Mouse (Mus musculus) intestine, postnatal 0 days (tissue): ENCODE measurements around the gene Serinc5. TPM values are rescaled to one million over a fixed set of nuclear protein-coding genes. Genes with fewer than 3 reads are reported as not detected.
A peak's percentile ranks its signal among the peaks of the same experiment; 100 is the strongest.

Experiments used
- ATAC-seq: fragments of 200-750 bp; cut with Nextera tagmentation; 2 replicates; pipeline ENCODE4 v1.8.0; 2017; ENCODE audit warnings: mild to moderate bottlenecking, moderate TSS enrichment, moderate library complexity
- H3K27ac ChIP-seq: fragments of 300-500 bp; sonication (generic); 2 replicates; pipeline ENCODE4 v1.5.1; 2014; ENCODE audit warnings: mild to moderate bottlenecking, low read depth, low read length, moderate library complexity
- H3K27me3 ChIP-seq: fragments of 300-500 bp; sonication (generic); replicated peaks from 2 replicates; pipeline ENCODE4 v1.6.1; 2014; ENCODE audit warnings: low read length, mixed read lengths; ENCODE audit not compliant: control insufficient read depth, insufficient read depth
- H3K36me3 ChIP-seq: fragments of 300-500 bp; sonication (generic); 2 replicates; pipeline ENCODE4 v1.6.1; 2014; ENCODE audit warnings: mild to moderate bottlenecking, moderate library complexity; ENCODE audit not compliant: control insufficient read depth, insufficient read depth
- H3K4me1 ChIP-seq: fragments of 300-500 bp; sonication (generic); replicated peaks from 2 replicates; pipeline ENCODE4 v1.6.1; 2014; ENCODE audit warnings: antibody characterized with exemption, low read length, mixed read lengths; ENCODE audit not compliant: control insufficient read depth, insufficient read depth
- H3K4me2 ChIP-seq: fragments of 300-500 bp; sonication (generic); replicated peaks from 2 replicates; pipeline ENCODE4 v1.6.1; 2014; ENCODE audit warnings: low read depth, mild to moderate bottlenecking, moderate library complexity
- H3K4me3 ChIP-seq: fragments of 300-500 bp; sonication (generic); 2 replicates; pipeline ENCODE4 v1.5.1; 2014; ENCODE audit warnings: low read depth, low read length
- H3K9ac ChIP-seq: fragments of 300-500 bp; sonication (generic); 2 replicates; pipeline ENCODE4 v1.6.1; 2014; ENCODE audit warnings: mild to moderate bottlenecking, low read depth, low read length
- H3K9me3 ChIP-seq: fragments of 300-500 bp; sonication (generic); 2 replicates; pipeline ENCODE4 v1.6.1; 2016; ENCODE audit warnings: mixed run types; ENCODE audit not compliant: control insufficient read depth
- CTCF ChIP-seq: sonication (generic); IDR thresholded peaks from 2 replicates; pipeline ENCODE4 v1.5.1; 2016; ENCODE audit warnings: low read depth, mild to moderate bottlenecking, control low read depth, antibody characterized with exemption, moderate library complexity
- WGBS: fragments of 180-500 bp; shearing (Covaris S2); extraction: QIAGEN DNeasy Blood & Tissue Kit; methylation state at CpG from one replicate; pipeline ENCODE4 v1.1.7; 2014; 5-methylcytosine and 5-hydroxymethylcytosine counted together
- polyA plus RNA-seq: library from polyadenylated mRNA; unstranded; fragments of >200 nt; fragmentation: Nextera tagmentation; extraction: Ambion mirVana; gene quantifications from 2 replicates; pipeline ENCODE4 v1.2.1, GENCODE M21; 2015

The Serinc5 gene
- polyA plus RNA-seq, 1 experiment from 2014 or later, result 10.8 TPM

DNA sequence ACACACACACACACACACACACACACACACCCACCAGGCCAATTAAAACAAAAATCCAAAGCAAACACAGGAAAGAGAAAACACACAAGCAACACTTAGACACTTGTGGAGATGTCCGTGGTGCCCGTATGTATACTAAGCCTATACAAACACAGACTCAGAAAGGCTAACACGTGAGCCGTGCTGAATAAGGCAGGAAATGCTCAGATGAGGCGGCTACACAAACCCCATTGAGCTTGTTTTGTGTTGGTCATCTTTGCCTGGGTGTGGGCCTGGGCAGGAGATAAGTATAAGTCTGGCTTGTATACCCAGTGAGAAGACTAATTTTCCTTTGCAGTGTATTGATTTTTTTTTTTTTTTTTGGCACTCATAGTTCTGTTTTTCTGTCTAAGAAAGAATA is 91.1 kb downstream of the Serinc5 start:
- no peak for TF ChIP-seq CTCF
- no peak overlapping the region for H3K9ac ChIP-seq
- ATAC-seq, result no peak
- no peaks in the 10 kb centered on the region for H3K27me3 ChIP-seq
- no peak overlapping the region for H3K27ac ChIP-seq
- H3K4me3 ChIP-seq, result no peak overlapping the region
- no peaks in the 10 kb centered on the region for H3K9me3 ChIP-seq
- no peak overlapping the region for H3K4me2 ChIP-seq
- 51% methylated on average over 5 of the region's 5 CpGs for WGBS
- no peaks in the 10 kb centered on the region for H3K4me1 ChIP-seq
- H3K36me3 ChIP-seq, result peaks cover 17% of the 10 kb centered on the region; the same call in 1 of the 2 replicates

DNA sequence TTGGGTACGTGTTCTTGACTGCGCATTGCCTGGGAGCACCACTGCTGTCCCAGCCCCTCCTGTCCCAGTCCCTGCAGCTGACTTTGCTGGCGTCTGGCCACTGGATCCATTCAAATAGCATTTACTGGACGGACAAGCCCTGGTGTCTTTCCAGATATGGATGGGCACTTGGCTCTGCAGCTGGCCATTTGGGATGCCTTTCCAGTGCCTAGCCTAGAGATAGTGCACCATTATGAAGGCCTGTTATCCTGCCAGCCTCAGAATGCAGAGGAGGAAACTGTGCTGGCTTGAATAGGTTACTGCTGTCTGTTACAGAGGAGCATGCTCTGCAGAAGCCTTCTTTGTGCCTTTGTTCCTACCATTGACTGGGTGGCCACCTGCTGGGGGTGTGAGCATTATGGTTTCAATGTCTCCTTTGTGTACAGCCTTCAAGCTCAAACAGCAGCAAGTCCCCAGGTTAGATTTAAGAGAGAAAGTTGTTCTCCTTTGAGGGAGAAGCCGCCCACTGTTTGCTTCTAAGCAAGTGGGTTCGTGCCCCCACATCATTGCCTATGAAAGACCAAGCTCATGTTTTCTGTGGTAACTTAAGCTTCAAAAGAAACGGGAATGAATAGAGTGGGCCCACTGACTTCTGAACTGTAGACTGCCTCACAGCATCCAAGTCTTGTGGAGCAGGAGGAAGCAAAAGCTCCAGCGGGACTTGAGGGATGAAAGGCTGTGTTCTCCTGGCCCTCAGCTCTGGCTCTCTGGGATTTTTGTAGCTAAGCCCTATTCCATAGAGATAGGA is 92.5 kb downstream of the Serinc5 start:
- no peaks in the 10 kb centered on the region for H3K9me3 ChIP-seq
- no peak overlapping the region for H3K4me2 ChIP-seq
- no peak overlapping the region for H3K4me3 ChIP-seq
- peaks cover 21% of the 10 kb centered on the region; the same call in 1 of the 2 replicates for H3K36me3 ChIP-seq
- ATAC-seq, result no peak
- no peaks in the 10 kb centered on the region for H3K4me1 ChIP-seq
- WGBS, result 65% methylated on average over 8 of the region's 8 CpGs
- H3K27ac ChIP-seq, result no peak overlapping the region
- H3K27me3 ChIP-seq, result no peaks in the 10 kb centered on the region
- peak; percentile 37 for TF ChIP-seq CTCF
- H3K9ac ChIP-seq, result no peak overlapping the region

DNA sequence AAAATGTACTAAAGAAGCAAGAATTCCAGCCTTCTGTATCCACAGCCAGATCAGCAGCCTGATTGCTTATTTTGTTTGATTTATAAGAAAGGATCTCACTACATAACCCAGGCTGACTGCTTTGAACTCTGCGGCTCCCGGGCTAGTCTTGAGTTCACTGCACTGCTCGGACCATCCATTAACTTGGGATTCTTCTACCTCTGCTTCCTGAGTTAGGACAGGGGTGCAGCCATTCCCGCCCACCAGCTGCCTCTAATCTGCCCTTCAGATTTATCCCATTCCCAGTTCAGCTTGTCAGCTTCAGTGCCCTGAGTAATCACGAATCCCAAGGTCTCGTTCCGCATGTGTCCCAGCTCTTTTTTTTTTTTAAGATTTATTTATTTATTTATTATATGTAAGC is 93.3 kb downstream of the Serinc5 start:
- Histone ChIP-seq H3K27me3 (no peaks in the 10 kb centered on the region), H3K9me3 (no peaks in the 10 kb centered on the region), H3K36me3 (peaks cover 27% of the 10 kb centered on the region; the same call in 1 of the 2 replicates), H3K27ac (no peak overlapping the region), H3K4me2 (no peak overlapping the region), H3K9ac (no peak overlapping the region), H3K4me1 (no peaks in the 10 kb centered on the region), H3K4me3 (no peak overlapping the region)
- TF ChIP-seq CTCF, result no peak
- ATAC-seq, result no peak
- WGBS, result 66% methylated on average over 7 of the region's 7 CpGs

DNA sequence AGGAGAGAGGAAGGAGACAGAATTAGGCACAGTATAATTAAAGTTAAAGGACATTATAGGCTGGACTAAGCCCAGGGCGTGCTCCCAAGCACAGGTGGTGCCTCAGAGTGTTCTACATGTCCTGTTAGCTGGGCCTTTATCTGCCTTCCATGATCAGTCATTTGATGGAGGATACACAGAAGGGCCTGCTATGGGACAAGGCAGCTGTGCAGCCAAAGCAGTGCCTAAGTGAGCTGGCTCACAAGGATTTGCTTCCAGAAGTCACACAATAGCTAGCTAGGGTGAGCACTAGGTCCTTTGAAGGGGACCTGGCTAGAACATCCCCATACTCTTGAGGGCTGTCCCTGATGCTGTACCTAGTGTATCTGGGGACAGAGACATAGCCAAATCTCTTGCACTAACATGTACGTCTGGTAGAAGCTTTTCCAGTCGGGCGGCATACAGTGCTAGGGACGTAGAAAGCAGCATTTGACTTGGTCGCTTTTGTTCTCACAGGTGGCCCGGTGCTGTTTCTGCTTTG is 94.2 kb downstream of the Serinc5 start:
- Histone ChIP-seq H3K27me3 (no peaks in the 10 kb centered on the region), H3K4me2 (no peak overlapping the region), H3K36me3 (peaks cover 34% of the 10 kb centered on the region; the same call in 1 of the 2 replicates), H3K27ac (no peak overlapping the region), H3K9me3 (no peaks in the 10 kb centered on the region), H3K4me1 (no peaks in the 10 kb centered on the region), H3K4me3 (no peak overlapping the region), H3K9ac (no peak overlapping the region)
- no peak for TF ChIP-seq CTCF
- WGBS, result 89% methylated on average over 7 of the region's 7 CpGs
- no peak for ATAC-seq

DNA sequence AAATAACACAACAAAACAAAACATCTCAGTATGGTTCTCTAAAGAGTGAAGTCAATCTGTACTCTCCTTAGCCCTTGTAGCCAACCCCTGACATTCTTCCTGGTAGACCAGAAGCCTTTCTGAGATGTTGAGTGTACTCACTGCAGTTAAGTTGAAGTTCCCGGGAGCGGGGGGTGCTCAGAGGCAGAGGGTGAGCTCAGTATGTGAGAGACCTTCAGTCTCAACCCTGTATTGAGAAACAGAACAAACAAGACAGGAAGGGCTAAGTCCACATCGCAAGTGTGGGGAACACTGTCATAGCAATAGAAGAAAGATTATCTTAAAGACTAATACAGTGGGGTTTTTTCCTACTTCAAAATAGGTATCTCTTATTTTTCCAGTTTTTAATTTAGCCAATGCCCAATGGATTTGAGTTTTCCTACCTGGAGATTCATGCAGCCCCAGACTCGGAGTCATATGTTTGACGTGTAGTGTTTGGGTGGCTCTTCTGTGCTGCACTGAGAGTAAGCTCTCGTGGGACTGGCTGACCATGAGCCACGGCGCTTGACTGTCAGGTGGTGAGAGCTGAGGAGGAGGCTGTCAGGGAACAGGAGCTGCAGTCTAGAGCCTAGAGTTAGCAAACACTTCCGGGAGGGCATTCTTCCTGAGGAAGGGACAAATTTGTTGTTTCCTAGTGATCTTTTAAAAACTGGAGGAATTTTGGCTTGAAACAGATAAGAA is 95.6 kb downstream of the Serinc5 start:
- Histone ChIP-seq H3K27ac (peak overlapping the region; percentile 50; the same call in 1 of the 2 replicates), H3K4me2 (no peak overlapping the region), H3K4me1 (no peaks in the 10 kb centered on the region), H3K9me3 (no peaks in the 10 kb centered on the region), H3K4me3 (no peak overlapping the region), H3K36me3 (peaks cover 30% of the 10 kb centered on the region; the same call in 1 of the 2 replicates), H3K27me3 (no peaks in the 10 kb centered on the region), H3K9ac (no peak overlapping the region)
- no peak for TF ChIP-seq CTCF
- WGBS, result 64% methylated on average over 9 of the region's 9 CpGs
- ATAC-seq, result peak; percentile 93

DNA sequence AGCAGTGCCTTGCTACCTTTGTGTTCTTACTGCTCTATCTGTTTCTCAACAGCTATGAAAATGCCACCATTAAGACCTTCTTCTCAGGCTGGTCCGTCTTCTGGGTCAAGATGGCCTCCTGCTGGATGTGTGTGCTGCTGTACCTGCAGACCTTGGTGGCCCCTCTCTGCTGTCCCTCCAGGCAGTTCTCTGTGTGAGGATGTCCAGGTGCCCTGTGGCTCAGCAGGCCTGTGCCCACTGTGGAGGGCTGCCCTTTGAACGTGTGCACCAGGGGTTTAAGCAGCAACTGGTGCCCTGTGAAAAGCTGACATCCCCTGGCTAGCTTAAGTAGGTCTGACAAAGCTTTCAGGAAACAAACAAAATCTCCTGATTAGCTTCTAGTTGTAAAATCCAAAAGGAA is 97.0 kb downstream of the Serinc5 start:
- peak; percentile 18; the same call in 1 of the 2 replicates for TF ChIP-seq CTCF
- ATAC-seq, result no peak
- H3K9ac ChIP-seq, result no peak overlapping the region
- no peak overlapping the region for H3K4me3 ChIP-seq
- no peak overlapping the region for H3K27ac ChIP-seq
- WGBS, result 70% methylated on average over 2 of the region's 2 CpGs
- H3K4me2 ChIP-seq, result no peak overlapping the region
- H3K27me3 ChIP-seq, result no peaks in the 10 kb centered on the region
- H3K4me1 ChIP-seq, result no peaks in the 10 kb centered on the region
- H3K36me3 ChIP-seq, result peaks cover 30% of the 10 kb centered on the region; the same call in 1 of the 2 replicates
- H3K9me3 ChIP-seq, result no peaks in the 10 kb centered on the region
